Mouse (Mus musculus): Measurements from ENCODE around the gene Jchain. TPM values are rescaled to one million over a fixed set of nuclear protein-coding genes. Genes with fewer than 3 reads are reported as not detected.

The Jchain gene
- polyA plus RNA-seq, 1 experiment from 2014 or later = 0.15 TPM

DNA sequence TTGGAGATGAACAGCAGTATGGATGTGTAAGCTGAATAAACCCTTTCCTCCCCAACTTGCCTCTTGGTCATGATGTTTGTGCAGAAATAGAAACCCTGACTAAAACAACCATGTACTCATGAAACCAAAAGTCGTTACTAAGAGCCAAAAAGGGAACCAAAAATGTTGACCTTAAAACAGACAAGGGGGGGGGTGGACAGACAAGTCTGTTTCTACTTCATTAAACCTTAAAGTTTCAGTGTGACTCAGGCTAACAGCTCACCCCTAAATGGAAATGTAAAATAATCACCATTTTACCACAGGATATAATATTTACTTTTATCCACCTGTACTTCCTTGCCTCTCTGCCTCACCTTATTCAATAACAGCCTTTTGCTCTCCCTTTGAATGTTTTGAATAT, 19.1 kb downstream of the Jchain start:
- no peaks in the 10 kb centered on the region for H3K9me3 ChIP-seq (replicated peaks)
- H3K4me3 ChIP-seq (replicated peaks) = no peak overlapping the region
- no peak overlapping the region for H3K9ac ChIP-seq
- no peak overlapping the region for H3K27ac ChIP-seq
- DNase-seq (no peak), ATAC-seq (ENCODE audit: low read depth) (no peak)
- no peak overlapping the region for H3K4me2 ChIP-seq
- no peaks in the 10 kb centered on the region for H3K36me3 ChIP-seq
- H3K4me1 ChIP-seq (replicated peaks) = no peaks in the 10 kb centered on the region
- no peaks in the 10 kb centered on the region for H3K27me3 ChIP-seq
- 15% methylated on average over 1 of the region's 1 CpGs for WGBS (ENCODE audit: insufficient replicate concordance)

DNA sequence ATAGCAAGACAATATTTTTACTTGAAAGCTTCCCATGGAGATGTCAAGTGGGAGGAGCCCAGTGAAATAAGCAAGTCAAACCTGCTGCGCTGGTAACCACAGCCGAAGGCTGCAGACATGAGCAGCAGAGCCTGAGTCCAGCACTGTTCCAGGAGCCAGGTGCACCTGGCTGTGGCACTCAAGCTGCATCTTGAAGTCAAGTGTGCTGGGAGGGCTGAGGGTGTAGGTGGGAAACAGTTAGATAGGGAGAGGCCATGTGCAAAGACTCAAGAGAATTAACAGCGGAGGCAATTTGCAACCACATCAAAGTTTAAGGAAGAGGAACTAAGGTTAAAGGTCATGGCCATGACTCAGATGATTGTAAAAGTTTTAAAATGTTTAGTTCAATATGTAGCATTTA, 27.9 kb downstream of the Jchain start:
- Histone ChIP-seq H3K9me3 (replicated peaks) (no peaks in the 10 kb centered on the region), H3K27me3 (no peaks in the 10 kb centered on the region), H3K4me1 (replicated peaks) (no peaks in the 10 kb centered on the region), H3K36me3 (no peaks in the 10 kb centered on the region), H3K4me2 (no peak overlapping the region), H3K9ac (no peak overlapping the region), H3K4me3 (replicated peaks) (no peak overlapping the region), H3K27ac (no peak overlapping the region)
- ATAC-seq (ENCODE audit: low read depth) = no peak
- no peak for DNase-seq
- 78% methylated on average over 3 of the region's 3 CpGs for WGBS (ENCODE audit: insufficient replicate concordance)

DNA sequence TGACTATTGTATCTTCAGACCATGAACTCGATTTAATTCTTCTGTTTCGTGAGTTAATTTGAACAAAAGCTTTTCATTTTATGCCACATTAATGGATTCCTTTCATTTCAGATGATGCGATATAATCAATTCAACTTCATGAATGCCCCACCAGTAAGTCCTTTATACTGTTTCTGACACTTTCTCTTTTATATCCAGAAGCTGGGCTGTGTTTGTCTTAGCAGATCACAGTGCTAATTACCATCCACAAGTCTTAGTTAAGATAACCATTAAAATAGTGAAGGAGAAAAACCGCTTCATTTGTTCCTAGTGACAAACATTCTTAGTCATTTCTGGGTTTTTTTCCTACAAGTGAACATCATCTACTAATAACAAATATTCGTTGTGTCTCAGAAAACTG, 36.6 kb downstream of the Jchain start:
- H3K9ac ChIP-seq = no peak overlapping the region
- no peaks in the 10 kb centered on the region for H3K4me1 ChIP-seq (replicated peaks)
- no peaks in the 10 kb centered on the region for H3K36me3 ChIP-seq
- 58% methylated on average over 5 of the region's 5 CpGs for WGBS (ENCODE audit: insufficient replicate concordance)
- no peaks in the 10 kb centered on the region for H3K9me3 ChIP-seq (replicated peaks)
- no peak overlapping the region for H3K4me3 ChIP-seq (replicated peaks)
- no peak overlapping the region for H3K4me2 ChIP-seq
- no peaks in the 10 kb centered on the region for H3K27me3 ChIP-seq
- no peak for ATAC-seq (ENCODE audit: low read depth)
- DNase-seq = no peak
- H3K27ac ChIP-seq = no peak overlapping the region

DNA sequence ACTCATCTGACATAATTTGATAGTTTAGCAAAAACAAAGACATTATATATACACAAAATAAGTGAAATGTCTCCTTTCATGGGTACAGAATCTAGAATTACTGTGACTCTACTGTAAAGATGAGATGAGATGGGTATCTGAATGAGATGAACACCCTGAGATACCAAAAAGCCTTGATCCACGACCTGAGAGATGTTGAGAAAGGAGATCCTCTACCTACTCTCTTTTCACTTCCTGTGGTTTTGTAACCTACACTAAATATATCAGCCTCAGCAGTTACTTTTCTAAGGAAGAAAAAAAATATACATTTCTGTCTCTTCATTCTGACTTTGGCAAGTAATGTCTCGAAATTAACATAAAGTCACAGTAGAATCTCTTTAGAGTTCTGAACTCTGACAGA, 38.7 kb downstream of the Jchain start:
- Histone ChIP-seq H3K27me3 (no peaks in the 10 kb centered on the region), H3K36me3 (no peaks in the 10 kb centered on the region), H3K4me3 (replicated peaks) (no peak overlapping the region), H3K9ac (no peak overlapping the region), H3K4me1 (replicated peaks) (no peaks in the 10 kb centered on the region), H3K27ac (no peak overlapping the region), H3K9me3 (replicated peaks) (no peaks in the 10 kb centered on the region), H3K4me2 (no peak overlapping the region)
- WGBS (ENCODE audit: insufficient replicate concordance) = 32% methylated on average over 2 of the region's 2 CpGs
- ATAC-seq (ENCODE audit: low read depth) = no peak
- DNase-seq = no peak

GRCm38 (mm10) chr5:88487675-88488074, 40.0 kb downstream of the Jchain start, which contains the start of gene Enam:
Gene Enam, plus strand, starts transcription at chr5:88487975.
- H3K9ac ChIP-seq = no peak within 1 kb of the TSS
- H3K4me1 ChIP-seq (replicated peaks) = no peaks in the 10 kb centered on the region
- no peak within 1 kb of the TSS for H3K4me2 ChIP-seq
- no peaks in the 10 kb centered on the region for H3K36me3 ChIP-seq
- DNase-seq (no peak), ATAC-seq (ENCODE audit: low read depth) (no peak)
- no peak within 1 kb of the TSS for H3K27ac ChIP-seq
- H3K9me3 ChIP-seq (replicated peaks) = no peaks in the 10 kb centered on the region
- H3K4me3 ChIP-seq (replicated peaks) = no peak within 1 kb of the TSS
- H3K27me3 ChIP-seq = no peaks in the 10 kb centered on the region

Other genes starting within 250 kb of the Jchain start
- gene Prol1, start 210.6 kb downstream of the Jchain start, polyA plus RNA-seq (2015; fragmentation: Nextera tagmentation; extraction: Ambion mirVana) = not detected in 2 replicates
- not detected in 2 replicates for gene Amtn, start 151.8 kb downstream of the Jchain start, polyA plus RNA-seq (2015; fragmentation: Nextera tagmentation; extraction: Ambion mirVana)
- gene Ambn, start 71.9 kb downstream of the Jchain start, polyA plus RNA-seq (2015; fragmentation: Nextera tagmentation; extraction: Ambion mirVana) = not detected in 2 replicates
- not detected in 2 replicates for gene Enam, start 39.9 kb downstream of the Jchain start, polyA plus RNA-seq (2015; fragmentation: Nextera tagmentation; extraction: Ambion mirVana)
- 45.8 and 50.6 TPM in 2 replicates for gene Utp3, start 26.6 kb upstream of the Jchain start, polyA plus RNA-seq (2015; fragmentation: Nextera tagmentation; extraction: Ambion mirVana)
- gene Rufy3, start 37.1 kb upstream of the Jchain start, polyA plus RNA-seq (2015; fragmentation: Nextera tagmentation; extraction: Ambion mirVana) = 3.7 and 4.5 TPM in 2 replicates
- 29.5 and 30.7 TPM in 2 replicates for gene Grsf1, start 148.3 kb upstream of the Jchain start, polyA plus RNA-seq (2015; fragmentation: Nextera tagmentation; extraction: Ambion mirVana)
- gene Mob1b, start 193.0 kb upstream of the Jchain start, polyA plus RNA-seq (2015; fragmentation: Nextera tagmentation; extraction: Ambion mirVana) = 8.8 and 11.4 TPM in 2 replicates
- gene Dck, start 237.1 kb upstream of the Jchain start, polyA plus RNA-seq (2015; fragmentation: Nextera tagmentation; extraction: Ambion mirVana) = 95.8 and 127 TPM in 2 replicates

Data from liver, embryonic 13.5 days (tissue).